Mouse (Mus musculus) testis, adult 2 months (tissue): ENCODE results near the gene Tmem138.

Experiments used
- CTCF ChIP-seq: fragments of 200-500 bp; IDR thresholded peaks from 2 replicates; pipeline ENCODE4 v1.5.1; 2012; ENCODE audit warnings: low read depth, mild to moderate bottlenecking, inconsistent platforms, low read length, moderate library complexity; ENCODE audit not compliant: control insufficient read depth, insufficient read depth, insufficient replicate concordance
- POLR2A ChIP-seq: fragments of 200-500 bp; IDR thresholded peaks from 2 replicates; pipeline ENCODE4 v1.6.1; 2012; ENCODE audit warnings: low read depth, mild to moderate bottlenecking, inconsistent platforms, low read length, moderate library complexity; ENCODE audit not compliant: control insufficient read depth

DNA sequence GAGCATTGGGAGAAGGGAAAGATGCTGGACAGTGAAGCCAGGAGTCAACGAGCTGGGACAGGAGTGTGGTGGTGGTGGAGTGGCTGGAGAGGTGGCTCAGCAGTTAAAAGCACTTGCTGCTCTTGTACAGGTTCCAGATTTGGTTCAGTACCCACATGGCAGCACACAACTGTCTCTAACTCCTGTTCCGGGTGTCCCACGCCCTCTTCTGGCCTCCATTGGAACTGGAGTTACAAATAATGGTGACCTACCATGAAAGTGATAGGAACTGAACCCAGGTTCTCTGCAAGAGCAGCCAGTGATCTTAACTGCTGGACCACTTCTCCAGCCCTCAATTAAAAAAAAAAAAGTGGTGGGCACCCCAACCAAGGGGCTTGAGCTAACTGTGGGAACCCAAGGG is 21.0 kb upstream of the Tmem138 start:
- TF ChIP-seq POLR2A, result no peak
- TF ChIP-seq CTCF, result no peak
